Comparison of ENCODE assay signal across 1 mouse cellular context in the genomic region with DNA sequence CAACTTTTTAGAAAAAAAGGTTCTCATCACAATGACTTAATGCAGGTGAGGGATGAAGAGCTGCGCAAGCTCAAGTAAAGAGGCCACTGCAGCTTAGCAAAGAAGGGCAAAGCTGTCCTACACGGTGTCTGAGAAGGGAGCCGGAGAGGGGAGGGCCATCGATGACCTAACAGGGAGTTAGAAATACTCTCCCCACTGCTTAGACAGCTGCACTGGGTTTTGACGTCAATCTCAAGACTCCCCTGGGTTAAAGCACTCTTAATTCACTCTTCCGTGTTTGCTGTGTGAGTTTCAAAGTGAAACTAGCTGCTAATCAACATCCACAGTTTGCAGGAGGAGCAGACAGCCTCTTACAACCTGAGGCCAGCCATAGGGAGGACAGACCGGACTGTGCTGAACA.
A peak's percentile ranks its signal among the peaks of the same experiment; 100 is the strongest.
TF ChIP-seq lines count a peak whose summit lies in the region.

No protein-coding gene starts in this region.

TF ChIP-seq in CH12.LX, 34 proteins besides CTCF, POLR2A, EP300 and RAD21 (continued from another document):
- no peak for TF ChIP-seq NRF1 (IDR thresholded peaks at IDR 0.05; ENCODE audit: low read depth, low read length)
- no peak for TF ChIP-seq UBTF (IDR thresholded peaks at IDR 0.05; ENCODE audit: low read depth, low read length)
- no peak for TF ChIP-seq TBP (conservative IDR thresholded peaks at IDR 0.05; ENCODE audit: low read depth, low read length)
- TF ChIP-seq KAT2A (IDR thresholded peaks at IDR 0.05; ENCODE audit: insufficient replicate concordance, low read length): no peak
- TF ChIP-seq GABPA (IDR thresholded peaks at IDR 0.05; ENCODE audit: insufficient replicate concordance, low read depth, low read length): no peak
- peak; percentile 50 for TF ChIP-seq ELF1 (IDR thresholded peaks at IDR 0.05; ENCODE audit: low read depth, low read length)
- TF ChIP-seq ZNF384 (IDR thresholded peaks at IDR 0.05; ENCODE audit: low read depth, low read length): no peak
- no peak for TF ChIP-seq RCOR1 (conservative IDR thresholded peaks at IDR 0.05; ENCODE audit: low read depth, low read length)
- no peak for TF ChIP-seq MAFK (IDR thresholded peaks at IDR 0.05; ENCODE audit: insufficient replicate concordance, low read length)
- TF ChIP-seq ETS1 (conservative IDR thresholded peaks at IDR 0.05; ENCODE audit: low read depth, low read length): peak; percentile 77
- TF ChIP-seq MAZ (IDR thresholded peaks at IDR 0.05; ENCODE audit: low read depth, low read length): no peak
- no peak for TF ChIP-seq HCFC1 (IDR thresholded peaks at IDR 0.05; ENCODE audit: low read depth, low read length)
- no peak for TF ChIP-seq BHLHE40 (IDR thresholded peaks at IDR 0.05; ENCODE audit: low read depth, low read length)
- no peak for TF ChIP-seq E2F4 (IDR thresholded peaks at IDR 0.05; ENCODE audit: insufficient replicate concordance, low read depth, low read length)
- no peak for TF ChIP-seq NELFE (IDR thresholded peaks at IDR 0.05; ENCODE audit: low read depth, low read length)
- TF ChIP-seq JUND (conservative IDR thresholded peaks at IDR 0.05; ENCODE audit: low read depth, low read length): no peak
